9 mouse cellular contexts compared by ENCODE assay signal in the genomic region with DNA sequence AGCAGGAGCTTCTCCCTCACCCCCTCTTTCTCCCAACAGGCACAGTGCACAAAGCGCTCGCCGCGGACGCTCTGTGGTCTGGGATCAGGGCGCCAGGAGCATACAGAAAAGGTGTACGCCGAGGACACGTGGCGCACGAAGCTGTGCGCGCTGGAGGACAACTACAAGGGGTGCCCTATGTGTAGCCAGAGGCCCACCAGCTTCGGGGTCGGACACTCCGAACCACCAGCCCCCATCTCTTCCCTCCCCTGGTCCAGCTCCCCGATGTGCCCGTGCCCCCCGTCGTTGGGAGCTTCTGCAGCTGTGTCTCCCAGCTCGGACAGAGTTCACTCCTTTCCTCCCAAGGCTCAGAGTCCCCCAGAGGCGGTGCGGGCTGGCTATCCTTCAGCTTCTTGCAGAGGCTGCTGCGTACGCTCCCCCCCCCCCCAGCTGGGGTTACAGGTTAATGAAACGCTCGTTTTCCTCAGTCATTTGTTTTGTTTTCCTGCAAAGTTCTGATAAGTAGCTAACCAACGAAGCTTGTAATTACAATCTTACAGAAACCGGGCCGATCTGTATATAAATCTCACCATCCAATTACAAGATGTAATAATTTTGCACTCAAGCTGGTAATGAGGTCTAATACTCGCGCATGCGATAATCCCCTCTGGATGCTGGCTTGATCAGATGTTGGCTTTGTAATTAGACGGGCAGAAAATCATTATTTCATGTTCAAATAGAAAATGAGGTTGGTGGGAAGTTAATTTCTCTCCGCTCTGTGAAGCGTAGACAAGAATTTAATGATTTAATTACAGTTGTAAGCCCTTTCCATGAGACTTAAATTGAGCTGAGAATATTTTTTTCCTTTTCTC. TPM values are rescaled to one million over a fixed set of nuclear protein-coding genes. Genes with fewer than 3 reads are reported as not detected.
DNase-seq lines count a peak whose midpoint lies in the region; ATAC-seq lines count a peak whose summit lies in the region.
"Had no signal": no experiment of that assay in that cellular context is flagged by ENCODE, and none has a peak within 500 bp of the region (broad histone marks: within the 10 kb centered on the region; RNA-seq: fewer than 3 reads in every experiment).

No protein-coding gene starts in this region.

- H3K9me3 ChIP-seq in lung, embryonic 15.5 days: no peaks in the 10 kb centered on the region
- H3K9me3 ChIP-seq in hindbrain, embryonic 11.5 days (ENCODE audit: control insufficient read depth, low read length): no peaks in the 10 kb centered on the region
- H3K9me3 ChIP-seq in limb, embryonic 15.5 days: no peaks in the 10 kb centered on the region

- no peaks in the 10 kb centered on the region for H3K36me3 ChIP-seq in lung, embryonic 15.5 days
- no peaks in the 10 kb centered on the region for H3K36me3 ChIP-seq in hindbrain, embryonic 11.5 days (ENCODE audit: control insufficient read depth, insufficient read depth, low read length)
- H3K36me3 ChIP-seq in limb, embryonic 15.5 days: no peaks in the 10 kb centered on the region

- H3K27ac ChIP-seq in lung, embryonic 15.5 days: peak overlapping the region; percentile 99
- peak overlapping the region; percentile 80 for H3K27ac ChIP-seq in hindbrain, embryonic 11.5 days (ENCODE audit: low read depth, low read length)
- no peak overlapping the region for H3K27ac ChIP-seq in limb, embryonic 15.5 days

- no peak for DNase-seq in lung, postnatal 14 days
- DNase-seq in hindbrain, embryonic 11.5 days (ENCODE audit: low spot score): peak; percentile 65
- DNase-seq in yolk sac, embryonic 10.5 days (ENCODE audit: low spot score): peak; percentile 38
- no peak for DNase-seq in gastrocnemius, postnatal 4 days (ENCODE audit: low spot score in 2 of 2)
- DNase-seq in c-Kit-positive CD71-positive TER-119-positive erythroid progenitor cells, embryonic 14.5 days (ENCODE audit: low spot score): no peak
- DNase-seq in cerebellum, adult 18-20 months: no peak

- peaks cover 99% of the 10 kb centered on the region for H3K27me3 ChIP-seq in lung, embryonic 15.5 days
- H3K27me3 ChIP-seq in hindbrain, embryonic 11.5 days (ENCODE audit: control insufficient read depth, insufficient read depth, low read length): peaks cover 11% of the 10 kb centered on the region; the same call in 1 of the 2 replicates
- H3K27me3 ChIP-seq in limb, embryonic 15.5 days: peaks cover 96% of the 10 kb centered on the region

- WGBS in lung, embryonic 15.5 days: 3% methylated on average over 30 of the region's 36 CpGs
- WGBS in hindbrain, embryonic 11.5 days: 1% methylated on average over 36 of the region's 36 CpGs
- 15% methylated on average over 35 of the region's 36 CpGs for WGBS in limb, embryonic 15.5 days

- H3K4me1 ChIP-seq in lung, embryonic 15.5 days: peaks cover 42% of the 10 kb centered on the region
- H3K4me1 ChIP-seq in hindbrain, embryonic 11.5 days (replicated peaks; ENCODE audit: control insufficient read depth, insufficient read depth, low read length): peaks cover 12% of the 10 kb centered on the region
- H3K4me1 ChIP-seq in limb, embryonic 15.5 days: peaks cover 53% of the 10 kb centered on the region

- H3K9ac ChIP-seq in lung, embryonic 15.5 days: peak overlapping the region; percentile 49
- H3K9ac ChIP-seq in hindbrain, embryonic 11.5 days (ENCODE audit: low read depth, low read length): peak overlapping the region; percentile 77
- 0 out of 2 replicates have a peak overlapping the region, but pooled peaks have one; percentile 26 for H3K9ac ChIP-seq in limb, embryonic 15.5 days

- peak overlapping the region; percentile 96 for H3K4me2 ChIP-seq in lung, embryonic 15.5 days
- peak overlapping the region; percentile 84 for H3K4me2 ChIP-seq in hindbrain, embryonic 11.5 days (replicated peaks; ENCODE audit: low read depth, low read length)
- peak overlapping the region; percentile 50; the same call in 1 of the 2 replicates for H3K4me2 ChIP-seq in limb, embryonic 15.5 days

- H3K4me3 ChIP-seq in lung, embryonic 15.5 days: peak overlapping the region; percentile 37
- peak overlapping the region; percentile 26 for H3K4me3 ChIP-seq in hindbrain, embryonic 11.5 days (ENCODE audit: low read depth, low read length)
- H3K4me3 ChIP-seq in limb, embryonic 15.5 days: 0 out of 2 replicates have a peak overlapping the region, but pooled peaks have one; percentile 31
- H3K4me3 ChIP-seq: megakaryocyte, embryonic 14.5 days had no signal

- no peak for ATAC-seq in lung, embryonic 15.5 days (ENCODE audit: borderline replicate concordance, extremely low read depth, low FRiP score, low TSS enrichment)
- no peak for ATAC-seq in hindbrain, embryonic 11.5 days (ENCODE audit: low FRiP score)
- no peak for ATAC-seq in limb, embryonic 15.5 days (ENCODE audit: insufficient number of reproducible peaks, low FRiP score, low TSS enrichment, low read depth)

RNA-seq across cellular contexts. Expression of a gene that starts 2.8 kb away (rescaled TPM):
- polyA plus RNA-seq in lung, embryonic 15.5 days (2015; fragmentation: Nextera tagmentation; extraction: Ambion mirVana): 32.6 and 33.9 TPM in 2 replicates
- polyA plus RNA-seq in hindbrain, embryonic 11.5 days (2014; fragmentation: Nextera tagmentation; extraction: Ambion mirVana): 26.2 and 28.1 TPM in 2 replicates
- 18.6 and 22.9 TPM in 2 replicates for polyA plus RNA-seq in limb, embryonic 15.5 days (2015; fragmentation: Nextera tagmentation; extraction: Ambion mirVana)
- total RNA-seq in gastrocnemius, postnatal 4 days (2021): 1 to 10 TPM in 1 of 2 experiments, under 1 TPM in 1; 0.74 to 1.1 TPM

Comparison
In these comparisons a context has a peak if more than half of its experiments do, and no peak if none do; other contexts are left out.
1. H3K9ac ChIP-seq: peak in every context shown above with its lines; median percentile 77 in hindbrain, embryonic 11.5 days; 49 in lung, embryonic 15.5 days; 26 in limb, embryonic 15.5 days.
2. DNase-seq: peak in hindbrain, embryonic 11.5 days (single experiment) and yolk sac, embryonic 10.5 days (single experiment); none in lung, postnatal 14 days (single experiment), gastrocnemius, postnatal 4 days (0 of 2), c-Kit-positive CD71-positive TER-119-positive erythroid progenitor cells, embryonic 14.5 days (single experiment) and cerebellum, adult 18-20 months (0 of 2).
3. Peak in every context shown above with its lines, with median percentiles within 50 percentile points of each other: H3K4me2 ChIP-seq and H3K4me3 ChIP-seq.